Mouse (Mus musculus): ENCODE measurements around the gene Gm29776. TPM values are rescaled to one million over a fixed set of nuclear protein-coding genes. Genes with fewer than 3 reads are reported as not detected.

Gene Gm29776
- 0.16 and 0.20 TPM in 2 replicates for polyA plus RNA-seq (2012; rRNA removed)

GRCm38 (mm10) chr14:54698733-54699132 is at the start of gene Gm29776:
Gm29776 (minus strand) TSS chr14:54698833.
- peaks cover 7% of the 10 kb centered on the region for H3K4me1 ChIP-seq (ENCODE audit: control insufficient read depth, insufficient read depth, low read length)
- H3K27me3 ChIP-seq (replicated peaks; ENCODE audit: control insufficient read depth, insufficient read depth, low read length) = no peaks in the 10 kb centered on the region
- TF ChIP-seq CTCF (conservative IDR thresholded peaks at IDR 0.05; ENCODE audit: insufficient read depth, insufficient read length, low read depth, low read length) (no peak), POLR2A (IDR thresholded peaks at IDR 0.05; ENCODE audit: low read depth, low read length) (no peak)
- no peak within 1 kb of the TSS for H3K4me3 ChIP-seq (ENCODE audit: insufficient read depth, low read depth, low read length)
- WGBS = 91% methylated on average over 4 of the region's 4 CpGs
- H3K36me3 ChIP-seq (ENCODE audit: control insufficient read depth, insufficient read depth, low read length) = no peaks in the 10 kb centered on the region
- no peak for DNase-seq
- no peak within 1 kb of the TSS for H3K27ac ChIP-seq (ENCODE audit: insufficient read depth, low read depth, low read length)

DNA sequence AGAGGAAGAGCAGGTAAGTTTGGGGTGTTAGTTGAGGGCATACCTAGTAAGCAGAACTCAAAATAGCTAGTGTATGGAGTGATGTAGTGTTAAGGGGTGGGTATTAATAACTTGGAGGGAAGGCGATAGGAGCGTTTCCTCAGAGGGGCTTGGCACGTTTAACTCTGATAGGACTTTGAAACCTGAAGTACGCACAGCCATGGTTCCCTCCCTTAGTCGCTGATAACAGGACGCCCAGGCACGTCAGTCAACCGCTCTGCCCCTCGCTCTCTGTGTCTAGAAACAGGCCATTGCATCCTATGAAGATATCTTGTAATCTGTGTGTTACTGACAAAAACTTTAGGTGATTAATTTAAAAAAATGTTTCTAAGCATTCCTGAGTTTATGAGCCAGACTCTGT is 47.4 kb upstream of the Gm29776 start:
- Histone ChIP-seq H3K27ac (ENCODE audit: insufficient read depth, low read depth, low read length) (no peak overlapping the region), H3K4me1 (ENCODE audit: control insufficient read depth, insufficient read depth, low read length) (peaks cover 21% of the 10 kb centered on the region), H3K36me3 (ENCODE audit: control insufficient read depth, insufficient read depth, low read length) (no peaks in the 10 kb centered on the region), H3K4me3 (ENCODE audit: insufficient read depth, low read depth, low read length) (no peak overlapping the region), H3K27me3 (replicated peaks; ENCODE audit: control insufficient read depth, insufficient read depth, low read length) (no peaks in the 10 kb centered on the region)
- WGBS = 89% methylated on average over 9 of the region's 9 CpGs
- no peak for DNase-seq
- no peak for TF ChIP-seq POLR2A (IDR thresholded peaks at IDR 0.05; ENCODE audit: low read depth, low read length)
- no peak for TF ChIP-seq CTCF (conservative IDR thresholded peaks at IDR 0.05; ENCODE audit: insufficient read depth, insufficient read length, low read depth, low read length)

GRCm38 (mm10) chr14:54744473-54744872 is 45.8 kb upstream of the Gm29776 start:
- Histone ChIP-seq H3K27ac (ENCODE audit: insufficient read depth, low read depth, low read length) (peak overlapping the region; percentile 47; the same call in 1 of the 2 replicates), H3K4me3 (ENCODE audit: insufficient read depth, low read depth, low read length) (no peak overlapping the region), H3K27me3 (replicated peaks; ENCODE audit: control insufficient read depth, insufficient read depth, low read length) (no peaks in the 10 kb centered on the region), H3K36me3 (ENCODE audit: control insufficient read depth, insufficient read depth, low read length) (no peaks in the 10 kb centered on the region), H3K4me1 (ENCODE audit: control insufficient read depth, insufficient read depth, low read length) (peaks cover 21% of the 10 kb centered on the region)
- TF ChIP-seq POLR2A (IDR thresholded peaks at IDR 0.05; ENCODE audit: low read depth, low read length) (no peak), CTCF (conservative IDR thresholded peaks at IDR 0.05; ENCODE audit: insufficient read depth, insufficient read length, low read depth, low read length) (no peak)
- peak; percentile 44 for DNase-seq
- 33% methylated on average over 8 of the region's 8 CpGs for WGBS

DNA sequence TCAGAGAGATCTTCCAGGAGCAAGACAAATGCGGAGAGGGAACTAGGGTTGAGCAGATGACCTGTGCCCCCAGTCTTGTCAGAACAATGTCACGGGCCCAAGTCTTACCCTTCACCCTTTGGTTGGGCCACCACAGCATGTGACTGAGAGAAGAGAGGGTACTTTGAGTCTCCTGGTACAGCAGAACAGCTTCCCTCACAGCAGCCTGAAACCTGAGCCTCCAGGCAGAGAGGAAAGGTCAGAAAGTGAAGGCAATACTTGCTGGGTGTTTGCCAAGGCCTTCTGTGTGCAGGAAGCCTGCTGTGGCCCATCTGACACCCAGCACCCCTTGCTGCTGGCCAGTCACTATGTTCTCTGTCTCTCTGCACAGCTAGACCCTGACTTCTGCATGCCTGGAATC is 43.7 kb upstream of the Gm29776 start:
- TF ChIP-seq POLR2A (IDR thresholded peaks at IDR 0.05; ENCODE audit: low read depth, low read length) (no peak), CTCF (conservative IDR thresholded peaks at IDR 0.05; ENCODE audit: insufficient read depth, insufficient read length, low read depth, low read length) (no peak)
- H3K4me3 ChIP-seq (ENCODE audit: insufficient read depth, low read depth, low read length) = no peak overlapping the region
- DNase-seq = peak; percentile 88
- H3K27ac ChIP-seq (ENCODE audit: insufficient read depth, low read depth, low read length) = no peak overlapping the region
- 42% methylated on average over 2 of the region's 2 CpGs for WGBS
- H3K27me3 ChIP-seq (replicated peaks; ENCODE audit: control insufficient read depth, insufficient read depth, low read length) = no peaks in the 10 kb centered on the region
- H3K4me1 ChIP-seq (ENCODE audit: control insufficient read depth, insufficient read depth, low read length) = peaks cover 16% of the 10 kb centered on the region
- no peaks in the 10 kb centered on the region for H3K36me3 ChIP-seq (ENCODE audit: control insufficient read depth, insufficient read depth, low read length)

- no peaks in the 10 kb centered on the region for H3K36me3 ChIP-seq (ENCODE audit: control insufficient read depth, insufficient read depth, low read length)
- peaks cover 16% of the 10 kb centered on the region for H3K4me1 ChIP-seq (ENCODE audit: control insufficient read depth, insufficient read depth, low read length)
- H3K27ac ChIP-seq (ENCODE audit: insufficient read depth, low read depth, low read length) = peak overlapping the region; percentile 34
- H3K4me3 ChIP-seq (ENCODE audit: insufficient read depth, low read depth, low read length) = no peak overlapping the region
- DNase-seq = no peak
- H3K27me3 ChIP-seq (replicated peaks; ENCODE audit: control insufficient read depth, insufficient read depth, low read length) = no peaks in the 10 kb centered on the region
- WGBS = 65% methylated on average over 6 of the region's 6 CpGs
- TF ChIP-seq POLR2A (IDR thresholded peaks at IDR 0.05; ENCODE audit: low read depth, low read length) (no peak), CTCF (conservative IDR thresholded peaks at IDR 0.05; ENCODE audit: insufficient read depth, insufficient read length, low read depth, low read length) (no peak)
Measured at GRCm38 (mm10) chr14:54741721-54742120, 43.1 kb upstream of the Gm29776 start.

- H3K4me1 ChIP-seq (ENCODE audit: control insufficient read depth, insufficient read depth, low read length) = peaks cover 8% of the 10 kb centered on the region; the same call in 1 of the 2 replicates
- H3K27ac ChIP-seq (ENCODE audit: insufficient read depth, low read depth, low read length) = no peak overlapping the region
- no peak overlapping the region for H3K4me3 ChIP-seq (ENCODE audit: insufficient read depth, low read depth, low read length)
- no peak for TF ChIP-seq POLR2A (IDR thresholded peaks at IDR 0.05; ENCODE audit: low read depth, low read length)
- TF ChIP-seq CTCF (conservative IDR thresholded peaks at IDR 0.05; ENCODE audit: insufficient read depth, insufficient read length, low read depth, low read length) = no peak
- H3K27me3 ChIP-seq (replicated peaks; ENCODE audit: control insufficient read depth, insufficient read depth, low read length) = no peaks in the 10 kb centered on the region
- 62% methylated on average over 10 of the region's 10 CpGs for WGBS
- DNase-seq = peak; percentile 61
- H3K36me3 ChIP-seq (ENCODE audit: control insufficient read depth, insufficient read depth, low read length) = no peaks in the 10 kb centered on the region
Measured at GRCm38 (mm10) chr14:54737634-54738033, 39.0 kb upstream of the Gm29776 start.

- H3K27ac ChIP-seq (ENCODE audit: insufficient read depth, low read depth, low read length) = no peak overlapping the region
- WGBS = 77% methylated on average over 14 of the region's 14 CpGs
- no peak for TF ChIP-seq CTCF (conservative IDR thresholded peaks at IDR 0.05; ENCODE audit: insufficient read depth, insufficient read length, low read depth, low read length)
- TF ChIP-seq POLR2A (IDR thresholded peaks at IDR 0.05; ENCODE audit: low read depth, low read length) = no peak
- peaks cover 3% of the 10 kb centered on the region; the same call in 1 of the 2 replicates for H3K4me1 ChIP-seq (ENCODE audit: control insufficient read depth, insufficient read depth, low read length)
- DNase-seq = no peak
- no peak overlapping the region for H3K4me3 ChIP-seq (ENCODE audit: insufficient read depth, low read depth, low read length)
- no peaks in the 10 kb centered on the region for H3K27me3 ChIP-seq (replicated peaks; ENCODE audit: control insufficient read depth, insufficient read depth, low read length)
- no peaks in the 10 kb centered on the region for H3K36me3 ChIP-seq (ENCODE audit: control insufficient read depth, insufficient read depth, low read length)
Measured at GRCm38 (mm10) chr14:54736555-54737552, 38.2 kb upstream of the Gm29776 start.

All from kidney, adult 2 months (tissue).